Mouse (Mus musculus) intestine, embryonic 14.5 days (tissue): ENCODE results near the gene Tap1. TPM values are rescaled to one million over a fixed set of nuclear protein-coding genes. Genes with fewer than 3 reads are reported as not detected.

Source experiments
- ATAC-seq: fragments of 200-750 bp; cut with Nextera tagmentation; replicated peaks from 2 replicates; pipeline ENCODE4 v1.8.0; 2017; ENCODE audit warnings: low read depth, moderate number of reproducible peaks, moderate TSS enrichment, moderate library complexity; ENCODE audit not compliant: low FRiP score, low TSS enrichment
- DNase-seq: peaks from one replicate; pipeline ENCODE4 v3.0.0-alpha.2; 2018; ENCODE audit warnings: low spot score
- H3K27ac ChIP-seq: fragments of 300-500 bp; sonication (generic); 2 replicates; pipeline ENCODE4 v1.5.1; 2014; ENCODE audit warnings: low read depth, mild to moderate bottlenecking, control low read depth
- H3K27me3 ChIP-seq: fragments of 300-500 bp; sonication (generic); replicated peaks from 2 replicates; pipeline ENCODE4 v1.6.1; 2014; ENCODE audit warnings: low read length, control low read depth; ENCODE audit not compliant: control insufficient read depth, insufficient read depth
- H3K36me3 ChIP-seq: fragments of 300-500 bp; sonication (generic); 2 replicates; pipeline ENCODE4 v1.6.1; 2014; ENCODE audit warnings: low read length, control low read depth; ENCODE audit not compliant: control insufficient read depth, insufficient read depth
- H3K4me1 ChIP-seq: fragments of 300-500 bp; sonication (generic); replicated peaks from 2 replicates; pipeline ENCODE4 v1.6.1; 2014; ENCODE audit warnings: low read length, control low read depth, mixed read lengths; ENCODE audit not compliant: control insufficient read depth, insufficient read depth
- H3K4me2 ChIP-seq: fragments of 300-500 bp; sonication (generic); 2 replicates; pipeline ENCODE4 v1.6.1; 2014; ENCODE audit warnings: low read length
- H3K4me3 ChIP-seq: fragments of 300-500 bp; sonication (generic); 2 replicates; pipeline ENCODE4 v1.5.1; 2014; ENCODE audit warnings: low read depth, low read length, control low read depth, mixed read lengths
- H3K9ac ChIP-seq: fragments of 300-500 bp; sonication (generic); 2 replicates; pipeline ENCODE4 v1.6.1; 2014; ENCODE audit warnings: mild to moderate bottlenecking, low read length
- H3K9me3 ChIP-seq: fragments of 300-500 bp; sonication (generic); 2 replicates; pipeline ENCODE4 v1.6.1; 2016; ENCODE audit warnings: low read length, control low read depth; ENCODE audit not compliant: control insufficient read depth
- WGBS: fragments of 180-500 bp; shearing (Covaris S2); extraction: QIAGEN DNeasy Blood & Tissue Kit; methylation state at CpG from one replicate; pipeline ENCODE4 v1.1.7; 2014; 5-methylcytosine and 5-hydroxymethylcytosine counted together
- polyA plus RNA-seq: library from polyadenylated mRNA; unstranded; fragments of >200 nt; fragmentation: Nextera tagmentation; extraction: Ambion mirVana; gene quantifications from 2 replicates; pipeline ENCODE4 v1.2.1, GENCODE M21; 2014

Gene Tap1
- 4.2 and 4.9 TPM in 2 replicates for polyA plus RNA-seq

- peak within 1 kb of the TSS; percentile 49 for H3K4me3 ChIP-seq
- peak; percentile 100 for DNase-seq
- no peaks in the 10 kb centered on the region for H3K36me3 ChIP-seq
- peak within 1 kb of the TSS; percentile 62 for H3K27ac ChIP-seq
- H3K27me3 ChIP-seq: peaks cover 50% of the 10 kb centered on the region
- peak; percentile 97 for ATAC-seq
- H3K4me1 ChIP-seq: peaks cover 6% of the 10 kb centered on the region
- H3K9me3 ChIP-seq: no peaks in the 10 kb centered on the region
- peak within 1 kb of the TSS; percentile 48 for H3K9ac ChIP-seq
- under 1% methylated on average over 46 of the region's 46 CpGs for WGBS
- peak within 1 kb of the TSS; percentile 91 for H3K4me2 ChIP-seq
Observed at GRCm38 (mm10) chr17:34187261-34187916, at the start of gene Tap1, which contains the start of gene Psmb9. Gene Tap1, plus strand, starts transcription at chr17:34187553. Gene Psmb9, minus strand, starts transcription at chr17:34187764.

- Histone ChIP-seq H3K27me3 (peaks cover 18% of the 10 kb centered on the region), H3K4me3 (no peak overlapping the region), H3K27ac (no peak overlapping the region), H3K9me3 (no peaks in the 10 kb centered on the region), H3K9ac (no peak overlapping the region), H3K4me1 (peaks cover 4% of the 10 kb centered on the region; the same call in 1 of the 2 replicates), H3K36me3 (no peaks in the 10 kb centered on the region), H3K4me2 (no peak overlapping the region)
- DNase-seq (no peak), ATAC-seq (no peak)
- 72% methylated on average over 7 of the region's 7 CpGs for WGBS
Observed at GRCm38 (mm10) chr17:34137601-34138000, 49.8 kb upstream of the Tap1 start.

GRCm38 (mm10) chr17:34138655-34139054 lies 48.7 kb upstream of the Tap1 start:
- Histone ChIP-seq H3K9ac (no peak overlapping the region), H3K9me3 (no peaks in the 10 kb centered on the region), H3K27ac (no peak overlapping the region), H3K4me2 (no peak overlapping the region), H3K27me3 (peaks cover 18% of the 10 kb centered on the region), H3K4me1 (peaks cover 4% of the 10 kb centered on the region; the same call in 1 of the 2 replicates), H3K4me3 (no peak overlapping the region), H3K36me3 (no peaks in the 10 kb centered on the region)
- no peak for DNase-seq
- ATAC-seq: no peak
- 79% methylated on average over 7 of the region's 7 CpGs for WGBS

GRCm38 (mm10) chr17:34139416-34139815 lies 47.9 kb upstream of the Tap1 start:
- 0 out of 2 replicates have a peak, but pooled peaks have one; percentile 28 for ATAC-seq
- no peak overlapping the region for H3K9ac ChIP-seq

GRCm38 (mm10) chr17:34140240-34140639 lies 47.1 kb upstream of the Tap1 start:
- Histone ChIP-seq H3K27me3 (peaks cover 18% of the 10 kb centered on the region), H3K9me3 (no peaks in the 10 kb centered on the region), H3K9ac (no peak overlapping the region), H3K4me3 (0 out of 2 replicates have a peak overlapping the region, but pooled peaks have one; percentile 28), H3K4me1 (peaks cover 4% of the 10 kb centered on the region; the same call in 1 of the 2 replicates), H3K27ac (no peak overlapping the region), H3K4me2 (peak overlapping the region; percentile 72; the same call in 1 of the 2 replicates), H3K36me3 (no peaks in the 10 kb centered on the region)
- no peak for ATAC-seq
- WGBS: 10% methylated on average over 5 of the region's 5 CpGs
- DNase-seq: no peak

More at GRCm38 (mm10) chr17:34139416-34139815, 47.9 kb upstream of the Tap1 start:
- H3K27me3 ChIP-seq: peaks cover 18% of the 10 kb centered on the region
- H3K27ac ChIP-seq: no peak overlapping the region
- WGBS: 1% methylated on average over 16 of the region's 16 CpGs
- peak overlapping the region; percentile 72 for H3K4me2 ChIP-seq
- peak; percentile 77 for DNase-seq
- peak overlapping the region; percentile 28 for H3K4me3 ChIP-seq
- no peaks in the 10 kb centered on the region for H3K36me3 ChIP-seq
- H3K4me1 ChIP-seq: peaks cover 4% of the 10 kb centered on the region; the same call in 1 of the 2 replicates
- H3K9me3 ChIP-seq: no peaks in the 10 kb centered on the region

GRCm38 (mm10) chr17:34141448-34141847 lies 45.9 kb upstream of the Tap1 start:
- H3K27me3 ChIP-seq: peaks cover 18% of the 10 kb centered on the region
- H3K4me3 ChIP-seq: no peak overlapping the region
- H3K4me1 ChIP-seq: peaks cover 4% of the 10 kb centered on the region; the same call in 1 of the 2 replicates
- no peak for DNase-seq
- no peak for ATAC-seq
- no peak overlapping the region for H3K4me2 ChIP-seq
- no peak overlapping the region for H3K9ac ChIP-seq
- WGBS: 64% methylated on average over 4 of the region's 4 CpGs
- no peaks in the 10 kb centered on the region for H3K36me3 ChIP-seq
- no peaks in the 10 kb centered on the region for H3K9me3 ChIP-seq
- no peak overlapping the region for H3K27ac ChIP-seq

GRCm38 (mm10) chr17:34142456-34143010 lies 44.8 kb upstream of the Tap1 start:
- Histone ChIP-seq H3K4me3 (no peak overlapping the region), H3K27me3 (peaks cover 18% of the 10 kb centered on the region), H3K4me2 (no peak overlapping the region), H3K36me3 (no peaks in the 10 kb centered on the region), H3K27ac (no peak overlapping the region), H3K9ac (no peak overlapping the region), H3K9me3 (no peaks in the 10 kb centered on the region), H3K4me1 (peaks cover 4% of the 10 kb centered on the region; the same call in 1 of the 2 replicates)
- DNase-seq: no peak
- no peak for ATAC-seq
- WGBS: 80% methylated on average over 7 of the region's 7 CpGs

GRCm38 (mm10) chr17:34143033-34143432 lies 44.3 kb upstream of the Tap1 start, which contains the start of gene H2-DMb2:
Gene H2-DMb2, plus strand, starts transcription at chr17:34143307.
- Histone ChIP-seq H3K27ac (no peak within 1 kb of the TSS), H3K4me3 (no peak within 1 kb of the TSS), H3K27me3 (peaks cover 18% of the 10 kb centered on the region), H3K36me3 (no peaks in the 10 kb centered on the region), H3K9me3 (no peaks in the 10 kb centered on the region), H3K4me2 (no peak within 1 kb of the TSS), H3K9ac (no peak within 1 kb of the TSS), H3K4me1 (peaks cover 4% of the 10 kb centered on the region; the same call in 1 of the 2 replicates)
- WGBS: 33% methylated on average over 7 of the region's 7 CpGs
- DNase-seq (no peak), ATAC-seq (no peak)
